Mouse (Mus musculus) activated CD4-positive, CD25-positive, alpha-beta regulatory T cell, adult 4 months (primary cell): ENCODE data around the gene Nampt. TPM values are rescaled to one million over a fixed set of nuclear protein-coding genes. Genes with fewer than 3 reads are reported as not detected.

Experiments
- ATAC-seq: one replicate; pipeline ENCODE4 v1.8.0; 2017
- polyA plus RNA-seq, 2 experiments: library from polyadenylated mRNA; unstranded; fragments of 100-300 nt; shearing (Covaris generic); gene quantifications; one replicate each; pipeline ENCODE4 v1.2.1; 2017

Nampt gene
- polyA plus RNA-seq, 2 experiments from 2014 or later: 30.6 to 41.6 TPM

GRCm38 (mm10) chr12:32901005-32901404 lies 81.7 kb downstream of the Nampt start:
- ATAC-seq: peak; percentile 52

Other genes with a start within 250 kb of the Nampt start
- gene Sypl, start 134.3 kb downstream of the Nampt start, polyA plus RNA-seq: 100 to 1,000 TPM; 102 TPM